Mouse (Mus musculus) erythroblast, embryonic 14.5 days (primary cell): ENCODE measurements around the gene Epb41l4b. TPM values are rescaled to one million over a fixed set of nuclear protein-coding genes. Genes with fewer than 3 reads are reported as not detected.

ENCODE experiments used
- H3K27me3 ChIP-seq: 2 replicates; pipeline ENCODE4 v1.6.1; 2012; ENCODE audit warnings: inconsistent platforms; ENCODE audit not compliant: control insufficient read depth
- H3K36me3 ChIP-seq: 2 replicates; pipeline ENCODE4 v1.6.1; 2012; ENCODE audit warnings: mild to moderate bottlenecking, inconsistent platforms; ENCODE audit not compliant: control insufficient read depth
- H3K4me1 ChIP-seq: 2 replicates; pipeline ENCODE4 v1.6.1; 2012; ENCODE audit warnings: inconsistent platforms; ENCODE audit not compliant: control insufficient read depth
- H3K4me3 ChIP-seq: replicated peaks from 2 replicates; pipeline ENCODE3; 2012; ENCODE audit warnings: moderate library complexity, mild to moderate bottlenecking, inconsistent platforms
- H3K9me3 ChIP-seq: 2 replicates; pipeline ENCODE4 v1.6.1; 2012; ENCODE audit warnings: low read length, inconsistent platforms, mixed read lengths; ENCODE audit not compliant: control insufficient read depth
- GATA1 ChIP-seq: IDR thresholded peaks from 2 replicates; pipeline ENCODE4 v1.6.1; 2012; ENCODE audit warnings: low read length, inconsistent platforms, mixed read lengths
- TAL1 ChIP-seq: IDR thresholded peaks from 3 replicates; pipeline ENCODE4 v1.6.1; 2012; ENCODE audit warnings: low read length, inconsistent platforms, mixed read lengths
- polyA plus RNA-seq: library from polyadenylated mRNA; stranded (reverse); fragments of >175 nt; gene quantifications from 2 replicates; pipeline ENCODE4 v1.2.3, GENCODE M21; 2012

Gene Epb41l4b
- polyA plus RNA-seq, 1 experiment = 0.02 TPM

DNA sequence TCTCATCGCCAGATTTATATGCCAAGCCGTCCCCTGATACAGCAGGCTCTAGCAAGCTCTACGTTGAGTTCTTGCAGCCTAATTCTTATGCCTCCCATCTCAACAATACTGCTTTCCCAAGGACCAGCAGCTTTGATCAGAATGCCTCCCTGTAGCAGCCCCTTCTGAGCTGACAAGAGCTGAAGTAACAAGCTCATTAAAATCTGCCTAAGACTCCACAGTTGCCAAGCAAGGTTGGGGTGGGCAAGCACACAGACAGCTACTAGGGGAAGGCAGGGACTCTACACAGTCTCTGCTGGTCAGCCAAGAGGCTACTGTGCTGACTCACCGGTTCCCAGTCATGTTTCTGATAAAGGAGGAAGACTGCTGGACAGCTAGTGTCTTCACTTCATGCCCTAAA, 33.7 kb downstream of the Epb41l4b start:
- Histone ChIP-seq H3K27me3 (no peaks in the 10 kb centered on the region), H3K36me3 (no peaks in the 10 kb centered on the region), H3K4me1 (peaks cover 17% of the 10 kb centered on the region), H3K4me3 (no peak overlapping the region), H3K9me3 (no peaks in the 10 kb centered on the region)
- TF ChIP-seq TAL1 = no peak
- no peak for TF ChIP-seq GATA1

- no peaks in the 10 kb centered on the region for H3K4me1 ChIP-seq
- no peaks in the 10 kb centered on the region for H3K27me3 ChIP-seq
- no peak for TF ChIP-seq GATA1
- no peak for TF ChIP-seq TAL1
- no peak overlapping the region for H3K4me3 ChIP-seq
- no peaks in the 10 kb centered on the region for H3K36me3 ChIP-seq
- no peaks in the 10 kb centered on the region for H3K9me3 ChIP-seq
Measured at GRCm38 (mm10) chr4:57105339-57105738, 37.9 kb downstream of the Epb41l4b start.

DNA sequence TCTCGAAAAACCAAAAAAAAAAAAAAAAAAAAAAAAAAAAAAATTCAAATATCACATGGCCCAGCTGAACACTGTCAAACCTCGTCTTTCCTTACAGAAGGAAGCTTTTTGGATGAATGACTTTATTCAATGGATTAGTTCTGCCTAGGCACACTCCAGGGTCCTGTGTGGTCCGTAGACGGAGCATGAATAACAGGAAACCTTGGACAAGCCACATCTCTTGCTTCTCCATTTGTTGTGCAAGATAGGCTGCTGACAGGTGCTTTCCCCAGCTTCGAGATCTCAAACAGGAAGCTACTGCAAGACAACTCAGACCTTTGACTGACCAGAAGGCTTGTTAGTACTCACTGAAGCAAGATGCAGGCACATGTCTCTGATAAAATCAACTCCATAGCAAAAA, 39.4 kb downstream of the Epb41l4b start:
- H3K4me3 ChIP-seq = no peak overlapping the region
- no peaks in the 10 kb centered on the region for H3K36me3 ChIP-seq
- H3K4me1 ChIP-seq = no peaks in the 10 kb centered on the region
- H3K9me3 ChIP-seq = no peaks in the 10 kb centered on the region
- no peak for TF ChIP-seq TAL1
- TF ChIP-seq GATA1 = no peak
- H3K27me3 ChIP-seq = no peaks in the 10 kb centered on the region

DNA sequence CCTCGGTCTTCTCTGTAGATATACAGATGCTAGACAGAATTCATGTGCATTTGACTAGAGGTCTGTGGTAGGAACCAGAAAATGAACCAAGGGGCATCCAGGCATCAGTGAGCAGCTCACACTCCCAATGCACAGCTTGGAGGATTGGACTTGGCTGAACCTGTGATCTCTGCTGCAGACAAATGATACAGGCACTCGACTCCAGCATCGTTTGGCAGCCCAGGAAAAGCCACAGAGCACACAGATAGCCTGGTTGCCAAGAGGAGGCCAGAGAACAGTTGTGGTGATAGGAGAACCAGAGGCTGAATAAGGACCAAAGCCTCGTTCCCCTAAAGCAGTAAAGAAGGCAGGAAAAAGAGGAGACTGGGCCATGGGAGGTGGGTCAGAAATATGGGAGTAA, 42.1 kb downstream of the Epb41l4b start:
- H3K36me3 ChIP-seq = no peaks in the 10 kb centered on the region
- no peaks in the 10 kb centered on the region for H3K27me3 ChIP-seq
- no peak for TF ChIP-seq GATA1
- TF ChIP-seq TAL1 = no peak
- no peaks in the 10 kb centered on the region for H3K4me1 ChIP-seq
- no peak overlapping the region for H3K4me3 ChIP-seq
- H3K9me3 ChIP-seq = no peaks in the 10 kb centered on the region

DNA sequence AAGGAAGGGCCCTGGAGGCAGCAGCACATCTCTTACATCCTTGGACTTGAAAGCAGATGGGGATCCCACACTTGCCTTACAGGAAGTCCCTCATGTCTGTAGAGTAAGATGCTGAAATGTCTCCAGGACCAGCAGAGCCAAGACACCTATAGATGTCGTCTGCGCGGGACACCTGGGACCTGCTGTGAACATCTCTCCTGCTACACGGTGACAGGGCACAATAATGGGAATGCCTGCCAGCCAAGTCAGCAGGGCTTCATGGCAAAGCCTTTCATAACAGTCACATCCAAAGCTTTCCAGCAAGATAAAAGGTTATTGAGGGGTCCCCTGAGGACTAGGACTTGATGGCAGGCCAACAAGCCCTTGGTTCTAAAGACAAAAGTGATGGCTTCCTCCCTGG, 45.8 kb downstream of the Epb41l4b start:
- H3K36me3 ChIP-seq = no peaks in the 10 kb centered on the region
- no peak overlapping the region for H3K4me3 ChIP-seq
- H3K4me1 ChIP-seq = no peaks in the 10 kb centered on the region
- no peaks in the 10 kb centered on the region for H3K27me3 ChIP-seq
- TF ChIP-seq GATA1 = no peak
- no peak for TF ChIP-seq TAL1
- H3K9me3 ChIP-seq = no peaks in the 10 kb centered on the region

GRCm38 (mm10) chr4:57095569-57095968, 47.7 kb downstream of the Epb41l4b start:
- Histone ChIP-seq H3K4me1 (no peaks in the 10 kb centered on the region), H3K9me3 (no peaks in the 10 kb centered on the region), H3K27me3 (no peaks in the 10 kb centered on the region), H3K36me3 (no peaks in the 10 kb centered on the region), H3K4me3 (no peak overlapping the region)
- TF ChIP-seq GATA1 (no peak), TAL1 (no peak)

- Histone ChIP-seq H3K4me3 (no peak overlapping the region), H3K36me3 (no peaks in the 10 kb centered on the region), H3K9me3 (no peaks in the 10 kb centered on the region), H3K27me3 (no peaks in the 10 kb centered on the region), H3K4me1 (no peaks in the 10 kb centered on the region)
- no peak for TF ChIP-seq GATA1
- no peak for TF ChIP-seq TAL1
Measured at GRCm38 (mm10) chr4:57091363-57091762, 51.9 kb downstream of the Epb41l4b start.

- H3K27me3 ChIP-seq = no peaks in the 10 kb centered on the region
- no peak for TF ChIP-seq TAL1
- TF ChIP-seq GATA1 = no peak
- H3K4me1 ChIP-seq = no peaks in the 10 kb centered on the region
- H3K9me3 ChIP-seq = no peaks in the 10 kb centered on the region
- no peaks in the 10 kb centered on the region; the same call in 1 of the 2 replicates for H3K36me3 ChIP-seq
- no peak overlapping the region for H3K4me3 ChIP-seq
Measured at GRCm38 (mm10) chr4:57088301-57088700, 54.9 kb downstream of the Epb41l4b start.

DNA sequence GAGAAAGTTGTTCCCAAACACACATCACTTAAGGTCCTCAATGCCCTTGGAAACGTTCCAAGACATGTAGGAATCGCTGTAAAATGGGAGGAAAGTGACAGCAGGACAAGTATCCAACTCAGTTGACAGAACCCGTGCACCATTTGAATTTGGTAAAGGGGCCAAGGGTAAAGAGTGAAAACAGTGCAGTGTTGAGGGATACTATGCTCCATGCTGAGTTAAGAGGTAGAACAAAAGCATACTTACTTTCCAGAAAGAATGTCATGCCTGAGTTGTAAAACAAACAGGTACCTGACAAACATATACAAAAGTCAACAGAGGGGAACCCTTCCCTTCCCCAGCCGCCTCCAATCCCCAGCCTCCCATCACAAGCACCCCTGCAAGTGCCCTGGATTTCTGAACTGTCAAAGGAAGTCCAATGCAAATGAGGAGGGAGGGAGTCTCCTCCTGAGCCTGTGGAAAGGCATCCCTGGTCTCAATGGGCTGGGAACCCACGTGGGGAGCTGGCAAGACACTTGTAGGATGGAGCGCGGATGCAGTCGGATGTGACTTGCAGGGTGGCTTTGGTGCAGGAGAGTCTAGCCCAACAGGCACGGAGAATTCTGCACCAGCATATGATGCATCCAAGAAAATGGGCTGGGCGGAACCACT, 57.4 kb downstream of the Epb41l4b start:
- no peaks in the 10 kb centered on the region for H3K9me3 ChIP-seq
- no peaks in the 10 kb centered on the region for H3K27me3 ChIP-seq
- no peaks in the 10 kb centered on the region; the same call in 1 of the 2 replicates for H3K36me3 ChIP-seq
- no peak for TF ChIP-seq GATA1
- TF ChIP-seq TAL1 = no peak
- H3K4me1 ChIP-seq = no peaks in the 10 kb centered on the region
- H3K4me3 ChIP-seq = no peak overlapping the region

DNA sequence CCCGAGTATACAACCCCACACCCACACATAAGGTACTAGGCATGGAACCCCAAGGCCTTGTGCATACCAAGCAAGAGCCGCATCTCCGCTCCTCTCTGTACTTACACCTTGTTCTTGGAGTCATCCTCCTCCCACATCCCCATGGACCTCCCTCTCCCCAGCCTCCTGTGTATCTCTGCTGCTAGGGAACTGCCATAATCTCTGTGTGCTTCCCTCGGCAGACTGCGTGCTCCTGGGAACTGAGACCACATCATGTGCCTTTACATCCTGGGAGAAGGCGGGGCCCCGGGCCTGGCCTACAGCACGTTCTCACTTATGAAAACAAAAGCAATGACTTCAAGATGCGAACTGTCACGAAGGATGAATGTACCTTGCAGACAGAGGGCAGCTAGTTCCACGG, 59.6 kb downstream of the Epb41l4b start:
- Histone ChIP-seq H3K36me3 (no peaks in the 10 kb centered on the region; the same call in 1 of the 2 replicates), H3K27me3 (no peaks in the 10 kb centered on the region), H3K4me1 (no peaks in the 10 kb centered on the region), H3K4me3 (no peak overlapping the region), H3K9me3 (no peaks in the 10 kb centered on the region)
- TF ChIP-seq TAL1 (no peak), GATA1 (no peak)
